Mouse (Mus musculus) liver, embryonic 14.5 days (tissue): ENCODE data around the gene Sept3.

Experiments
- CTCF ChIP-seq: IDR thresholded peaks from 2 replicates; pipeline ENCODE4 v1.5.1; 2016; ENCODE audit warnings: antibody characterized with exemption, low read depth, control low read depth
- EP300 ChIP-seq: IDR thresholded peaks from 2 replicates; pipeline ENCODE4 v1.6.1; 2016; ENCODE audit warnings: antibody characterized with exemption, low read depth

DNA sequence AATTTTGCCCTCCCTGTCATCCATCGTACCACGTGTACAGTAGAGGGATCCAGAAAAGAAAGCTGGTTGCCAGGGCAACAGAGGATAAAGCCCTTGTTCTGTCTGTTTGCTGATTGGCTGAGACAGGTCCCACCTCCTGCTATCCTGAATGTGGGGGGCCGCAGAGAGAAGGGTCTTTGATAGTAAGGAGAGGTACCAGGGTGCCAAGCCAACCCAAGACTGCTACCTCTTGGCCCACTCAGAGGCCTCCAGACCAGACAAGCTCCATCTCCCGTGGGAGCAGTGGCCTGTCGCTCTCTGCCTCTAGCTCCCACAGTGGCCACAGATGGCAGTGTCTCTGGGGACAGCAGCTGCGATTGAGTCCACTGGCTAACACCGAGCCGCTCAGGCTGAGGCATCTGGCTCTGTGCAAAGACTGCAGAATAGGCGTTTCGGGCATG is 18.7 kb upstream of the Sept3 start:
- TF ChIP-seq EP300, result no peak
- no peak for TF ChIP-seq CTCF
